Mouse (Mus musculus) thymus, postnatal 10 days (tissue): Measurements from ENCODE around the gene Rps6kb1.

Experiments used
- DNase-seq, 2 experiments: peaks; one replicate each; pipeline ENCODE4 v3.0.0; 2021; ENCODE audit warnings: low spot score in 2 of 2

Rps6kb1 gene

DNA sequence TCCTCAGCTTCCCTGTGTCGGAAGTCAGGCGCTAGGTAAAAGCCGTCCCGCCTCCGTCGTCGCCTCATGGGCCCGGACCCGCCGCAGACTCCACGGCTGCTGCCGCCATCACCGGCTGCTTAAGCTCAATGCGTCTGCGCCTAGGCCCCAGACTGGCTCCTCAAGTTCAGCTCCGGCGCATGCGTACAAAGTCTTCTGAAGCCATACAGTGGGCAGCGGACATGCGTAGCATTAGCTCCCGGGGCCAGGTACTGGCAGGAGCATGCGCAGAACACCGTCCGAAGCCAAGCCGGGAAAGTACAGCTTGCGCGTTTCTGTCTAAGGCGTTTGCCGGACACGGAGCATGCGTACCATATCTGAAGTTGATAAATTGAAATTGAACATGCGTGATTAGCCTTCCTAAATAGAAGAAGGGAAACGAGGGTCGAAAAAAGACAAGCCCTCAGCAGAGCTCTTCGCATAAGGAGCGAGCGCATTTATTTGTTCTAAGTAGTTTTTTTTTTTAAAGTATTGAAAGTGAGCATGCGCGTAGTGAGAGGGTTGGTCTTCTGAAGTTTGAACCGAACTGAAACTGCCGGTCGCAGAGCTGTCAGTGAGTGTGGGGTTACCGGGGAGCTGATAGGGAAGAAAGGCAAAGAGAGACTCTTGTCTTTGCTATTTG is at the start of gene Rps6kb1, which contains the start of gene Tubd1:
Gene Rps6kb1, minus strand, starts transcription at position 167 of the 661 bp plus-strand sequence.
Gene Tubd1, plus strand, starts transcription at position 353 of the 661 bp plus-strand sequence.
- DNase-seq: peak; percentile 99

DNA sequence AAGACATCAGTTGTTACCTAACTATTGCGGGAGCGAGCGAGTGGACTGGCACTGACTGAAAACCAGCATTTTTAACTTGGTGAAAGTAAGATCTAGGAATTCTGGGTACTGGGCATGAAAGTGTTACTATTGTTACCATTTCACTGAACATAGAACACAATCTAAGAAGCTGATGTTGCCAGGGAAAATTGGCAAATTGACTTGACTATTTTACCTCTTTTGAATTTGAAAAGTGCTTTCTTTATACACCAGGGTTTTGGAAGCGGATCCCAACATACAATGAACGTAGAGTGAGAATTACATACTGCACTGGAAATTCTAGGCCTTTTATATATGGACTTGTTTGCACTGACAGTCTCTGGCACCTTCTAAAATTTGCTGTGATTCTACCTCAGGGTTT is 48.8 kb upstream of the Rps6kb1 start:
- no peak for DNase-seq

DNA sequence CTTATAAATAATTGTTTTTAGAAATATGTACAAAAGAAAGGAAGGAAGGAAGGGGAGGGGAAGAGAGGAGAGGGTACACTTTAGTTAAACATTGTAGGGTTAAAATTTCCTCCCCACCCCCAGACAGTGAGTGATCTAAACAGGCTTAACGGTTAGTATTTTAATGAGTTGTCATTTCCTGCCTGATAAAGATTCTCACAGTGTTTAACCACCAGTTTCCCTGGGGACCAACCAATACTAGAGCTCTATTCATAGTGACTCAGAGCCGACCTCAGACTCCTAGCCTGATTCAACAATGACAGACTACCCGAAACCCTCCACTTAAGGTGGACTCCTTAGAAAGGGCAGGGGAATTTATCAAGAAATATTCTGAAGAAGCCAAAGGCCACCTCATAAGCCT is 48.4 kb upstream of the Rps6kb1 start:
- no peak for DNase-seq

DNA sequence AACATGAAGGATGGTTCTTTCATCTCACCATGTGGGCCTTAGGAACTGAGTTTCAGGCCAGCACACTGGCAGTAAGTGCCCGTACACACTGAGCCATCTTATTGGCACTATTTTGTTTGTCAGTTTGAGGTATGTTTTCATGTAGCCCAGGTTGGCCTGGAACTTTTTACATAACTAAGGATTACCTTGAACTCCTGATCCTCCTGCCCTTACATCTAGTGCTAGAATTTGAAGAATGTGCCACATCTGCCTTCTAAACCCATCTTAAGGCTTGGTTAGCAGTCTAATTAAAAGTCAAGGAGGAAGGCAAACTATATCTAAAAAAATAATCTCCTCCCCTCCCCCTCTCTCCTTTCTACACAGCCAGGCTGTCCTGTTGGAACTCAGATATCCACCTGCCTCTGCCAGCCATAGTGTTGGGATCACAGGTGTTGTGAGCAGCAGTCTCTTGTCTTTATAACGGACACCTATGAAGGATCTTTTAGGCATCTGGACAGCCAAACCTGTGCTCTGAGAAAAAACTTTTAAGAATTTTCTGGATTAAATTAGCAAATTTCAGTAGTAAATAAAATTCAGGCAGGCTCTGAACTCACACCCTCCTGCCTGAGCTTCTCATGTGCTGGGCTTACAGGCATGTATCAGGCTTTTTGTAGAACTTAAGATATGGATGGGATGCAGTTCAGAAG is 47.5 kb upstream of the Rps6kb1 start:
- no peak for DNase-seq

DNA sequence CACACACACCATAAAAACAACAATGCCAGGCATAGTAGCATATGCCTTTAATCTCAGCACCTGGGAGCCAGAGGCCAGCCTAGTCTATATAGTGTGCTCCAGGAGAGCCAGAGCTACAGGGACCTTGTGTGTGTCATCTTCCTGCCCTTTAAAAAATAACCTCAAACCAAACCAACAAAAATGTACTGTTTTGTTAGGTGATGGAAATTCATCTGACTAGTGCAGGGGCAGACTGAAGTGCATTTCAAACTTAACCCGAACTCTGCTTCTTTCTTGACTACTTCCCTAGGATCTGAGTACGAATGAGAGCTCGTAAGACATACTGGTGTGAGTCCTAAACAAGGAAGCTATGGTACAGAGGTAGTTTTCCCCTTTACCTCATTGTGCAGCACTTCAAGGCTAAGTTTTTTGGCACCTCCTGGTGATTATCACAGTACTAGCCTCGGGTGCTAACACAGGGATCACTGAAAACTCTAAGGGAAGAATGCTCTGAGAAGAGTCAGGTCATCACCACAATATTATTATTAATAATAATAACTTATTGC is 46.8 kb upstream of the Rps6kb1 start:
- no peak for DNase-seq

DNA sequence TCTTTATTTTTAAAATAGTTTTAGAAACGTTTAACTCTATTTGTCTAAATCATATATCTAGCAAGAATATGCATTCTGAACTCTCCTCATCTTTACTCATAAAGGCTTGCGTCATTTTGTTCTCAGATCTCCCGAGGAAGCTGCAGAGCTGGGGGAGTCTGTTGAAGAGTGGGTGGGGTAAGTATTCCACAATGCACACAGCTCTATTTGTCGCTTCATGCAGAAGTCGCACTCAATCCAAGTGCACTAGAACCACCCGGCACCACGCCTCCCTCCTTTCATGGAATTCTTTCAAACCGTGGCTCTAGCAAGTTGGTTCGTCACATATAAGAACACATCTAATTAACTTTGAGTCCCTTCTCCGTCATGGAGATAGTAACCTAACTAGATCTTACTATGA is 46.0 kb upstream of the Rps6kb1 start:
- DNase-seq: no peak

DNA sequence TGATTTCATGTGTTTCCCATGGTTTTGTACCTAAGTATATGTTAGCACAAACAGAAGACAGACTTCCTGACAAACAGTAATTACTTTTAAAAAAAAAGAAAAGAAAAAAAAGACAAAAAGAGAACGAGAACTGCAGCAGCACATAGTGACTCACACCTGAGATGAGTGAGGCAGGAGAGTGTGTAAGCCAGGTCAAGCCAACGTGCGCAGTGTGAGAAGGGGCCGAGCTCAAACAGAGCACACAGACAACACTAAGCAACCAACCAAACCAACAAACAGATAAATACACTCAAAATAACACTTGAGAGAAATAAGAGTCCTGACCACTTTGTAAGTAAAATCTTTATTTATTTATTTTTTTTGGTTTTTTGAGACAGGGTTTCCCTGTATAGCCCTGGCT is 45.5 kb upstream of the Rps6kb1 start:
- no peak for DNase-seq

DNA sequence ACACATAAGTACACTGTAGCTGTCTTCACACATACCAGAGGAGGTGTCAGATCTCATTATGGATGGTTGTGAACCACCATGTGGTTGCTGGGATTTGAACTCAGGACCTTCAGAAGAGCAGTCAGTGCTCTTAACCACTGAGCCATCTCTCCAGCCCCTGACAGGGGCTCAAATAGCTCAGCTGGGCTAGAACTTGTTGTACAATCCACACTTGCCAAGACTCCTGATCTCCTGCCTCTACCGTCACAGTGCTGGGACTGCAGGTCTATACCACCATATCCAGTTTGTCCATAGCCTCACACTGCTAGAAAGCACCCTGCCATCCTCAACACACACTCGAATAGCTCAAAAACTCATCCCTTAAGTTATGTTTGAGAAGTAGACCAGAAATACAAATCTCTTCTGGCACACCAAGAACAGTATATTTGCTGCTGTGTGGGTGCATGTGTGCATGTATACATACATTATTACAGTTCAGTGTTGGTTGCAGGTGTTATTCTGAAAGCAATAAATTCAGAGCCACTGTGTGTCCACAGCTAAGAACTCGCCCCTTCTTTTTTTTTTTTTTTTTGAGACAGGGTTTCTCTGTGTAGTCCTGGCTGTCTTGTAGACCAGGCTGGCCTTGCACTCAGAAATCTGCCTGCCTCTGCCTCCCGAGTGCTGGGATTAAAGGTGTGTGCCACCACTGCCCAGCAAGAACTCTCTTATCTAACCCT is 44.1 kb upstream of the Rps6kb1 start:
- DNase-seq: no peak

DNA sequence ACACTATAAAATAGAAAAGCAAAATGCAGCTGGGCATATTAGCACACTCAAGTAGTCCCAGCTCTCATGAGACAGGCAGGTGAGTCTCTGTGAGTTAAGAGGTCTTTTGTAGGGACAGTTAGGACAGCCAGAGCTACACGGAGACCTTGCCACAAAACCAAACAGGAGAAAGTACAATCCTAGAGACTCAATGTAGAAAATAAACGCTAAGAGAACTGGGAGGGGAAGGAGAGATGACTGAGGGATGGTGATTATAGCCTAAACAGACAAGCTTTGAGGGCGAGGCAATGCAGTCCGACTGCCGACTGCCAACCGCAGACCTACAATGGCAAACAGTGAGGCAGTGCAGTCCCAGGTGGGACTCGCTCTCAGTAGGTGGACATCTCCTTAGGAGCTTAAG is 43.2 kb upstream of the Rps6kb1 start:
- no peak for DNase-seq

DNA sequence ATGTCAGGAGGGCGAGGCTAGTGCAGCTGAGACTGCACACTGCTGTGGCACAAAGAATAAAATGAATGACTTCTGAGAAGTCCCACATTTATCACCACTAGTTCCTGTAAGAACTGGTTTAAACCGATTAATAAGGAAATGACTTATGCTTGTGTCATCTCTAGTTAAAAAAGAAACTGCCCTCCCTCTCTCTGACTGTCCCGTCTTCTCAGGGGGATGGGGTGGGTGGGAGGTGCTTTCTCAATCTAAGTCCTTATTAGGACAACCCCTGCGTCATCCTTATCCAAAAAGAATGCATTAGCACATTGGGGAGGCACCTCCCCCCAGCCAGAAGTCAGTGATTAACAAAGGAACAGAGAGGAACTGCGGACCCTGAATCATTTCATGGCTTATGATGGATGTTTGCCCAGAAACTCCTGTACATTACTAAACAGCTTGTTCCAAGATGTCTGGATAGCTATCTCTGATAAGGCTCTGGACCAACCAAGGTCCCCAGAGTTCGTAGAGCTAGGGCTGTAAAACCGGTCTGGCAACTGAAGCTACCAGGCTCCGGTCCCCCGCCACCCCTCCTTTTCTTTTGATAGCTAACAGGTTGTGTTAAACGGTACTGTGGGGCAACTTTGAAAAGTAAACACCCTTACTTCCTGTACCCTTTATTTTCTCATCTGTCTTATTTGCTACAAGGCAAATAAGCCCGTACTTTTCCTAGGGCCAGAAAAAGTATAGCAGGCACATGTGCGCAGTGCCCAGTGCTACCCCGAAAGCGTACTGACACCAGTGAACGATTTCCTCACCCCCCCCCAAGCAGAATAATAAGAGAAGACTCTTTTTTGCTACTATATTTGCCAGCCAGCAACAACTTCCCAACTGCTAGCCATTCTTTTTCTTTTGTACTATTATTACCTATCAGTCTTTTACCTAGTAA is 42.5 kb upstream of the Rps6kb1 start:
- peak in 1 of 2 experiments; percentile 47 for DNase-seq

DNA sequence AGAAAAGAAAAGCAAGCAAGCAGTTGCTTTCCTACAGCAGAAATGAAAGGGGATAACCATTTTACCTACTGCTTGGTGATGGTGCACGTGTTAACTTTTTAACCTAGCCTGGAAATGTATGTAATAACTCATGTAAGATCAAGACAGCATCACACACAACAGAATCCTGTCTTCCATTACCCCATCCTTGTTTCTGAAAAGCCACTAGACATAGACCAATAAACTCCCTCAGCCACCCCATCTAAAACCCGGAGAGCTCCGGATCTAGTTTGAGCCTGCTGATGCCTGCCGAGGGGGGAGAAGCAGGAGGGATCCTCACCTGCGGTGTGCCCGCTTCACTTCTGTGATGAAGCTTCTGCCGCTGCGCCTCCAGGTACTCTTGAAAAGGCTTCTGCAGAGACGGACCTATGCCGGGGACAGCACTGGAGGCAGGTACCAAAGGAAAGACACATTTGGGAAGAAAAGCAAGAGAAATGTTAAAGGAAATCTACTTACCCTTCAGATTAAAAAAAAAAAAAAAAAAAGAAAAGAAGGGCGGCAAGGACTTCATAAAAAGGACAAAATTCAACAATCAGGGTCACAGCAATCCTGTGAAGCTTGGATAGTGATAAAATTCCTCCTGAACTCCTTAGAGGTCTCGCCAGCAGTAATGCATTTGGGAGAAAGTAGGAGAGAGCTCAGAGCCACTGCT is 41.7 kb upstream of the Rps6kb1 start:
- peak; percentile 43 to 61 for DNase-seq

DNA sequence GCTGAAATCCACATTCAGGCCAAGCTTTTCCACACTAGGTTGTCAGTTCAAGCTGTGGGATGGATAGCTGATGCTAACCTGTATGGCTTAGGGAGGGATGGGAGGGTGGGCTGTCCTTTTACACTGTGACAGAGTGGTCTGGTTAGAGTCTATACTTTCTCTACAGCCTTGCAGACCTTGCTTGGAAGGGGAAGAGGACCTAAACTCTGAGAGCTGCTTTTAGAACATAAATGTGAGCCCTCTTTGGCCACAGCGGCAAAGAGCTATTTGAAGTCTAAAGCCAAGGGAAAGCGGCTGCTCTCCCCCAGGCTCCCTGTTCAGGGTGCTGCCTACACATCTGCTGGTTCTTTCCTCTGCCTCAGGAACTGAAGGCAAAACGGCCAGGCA is 41.0 kb upstream of the Rps6kb1 start:
- no peak for DNase-seq

DNA sequence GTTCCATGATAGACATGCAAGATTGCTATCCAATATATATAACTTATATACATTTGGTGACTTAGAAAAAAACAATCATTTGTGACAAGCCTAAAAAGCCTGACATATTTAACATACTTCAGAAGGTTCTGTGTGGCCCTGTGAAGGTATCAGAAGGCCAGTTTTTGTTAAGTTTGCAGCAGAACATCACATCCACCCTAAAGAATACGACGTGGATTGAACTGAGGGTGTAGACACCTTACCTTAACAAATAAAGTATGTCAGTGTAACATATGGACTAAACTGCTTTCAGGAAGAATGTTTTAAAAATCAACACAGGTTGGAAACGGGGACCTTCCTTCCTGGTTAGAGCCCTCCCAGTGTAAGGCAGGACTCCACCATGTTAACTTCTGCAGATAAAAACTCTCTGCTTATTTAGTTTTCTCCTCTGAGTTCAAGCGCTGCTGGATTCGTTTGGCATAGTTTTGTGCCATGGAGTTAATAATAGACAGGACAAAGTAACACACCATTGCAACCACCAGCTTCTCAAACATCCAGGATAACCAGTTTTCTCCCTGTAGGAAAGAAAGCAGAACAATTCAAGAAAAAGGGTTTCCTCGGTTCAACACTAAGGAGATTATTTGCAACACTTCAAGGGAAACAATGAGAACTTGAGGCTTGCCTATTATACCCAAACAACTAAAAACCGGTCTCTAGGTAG is 40.4 kb upstream of the Rps6kb1 start:
- DNase-seq: no peak

DNA sequence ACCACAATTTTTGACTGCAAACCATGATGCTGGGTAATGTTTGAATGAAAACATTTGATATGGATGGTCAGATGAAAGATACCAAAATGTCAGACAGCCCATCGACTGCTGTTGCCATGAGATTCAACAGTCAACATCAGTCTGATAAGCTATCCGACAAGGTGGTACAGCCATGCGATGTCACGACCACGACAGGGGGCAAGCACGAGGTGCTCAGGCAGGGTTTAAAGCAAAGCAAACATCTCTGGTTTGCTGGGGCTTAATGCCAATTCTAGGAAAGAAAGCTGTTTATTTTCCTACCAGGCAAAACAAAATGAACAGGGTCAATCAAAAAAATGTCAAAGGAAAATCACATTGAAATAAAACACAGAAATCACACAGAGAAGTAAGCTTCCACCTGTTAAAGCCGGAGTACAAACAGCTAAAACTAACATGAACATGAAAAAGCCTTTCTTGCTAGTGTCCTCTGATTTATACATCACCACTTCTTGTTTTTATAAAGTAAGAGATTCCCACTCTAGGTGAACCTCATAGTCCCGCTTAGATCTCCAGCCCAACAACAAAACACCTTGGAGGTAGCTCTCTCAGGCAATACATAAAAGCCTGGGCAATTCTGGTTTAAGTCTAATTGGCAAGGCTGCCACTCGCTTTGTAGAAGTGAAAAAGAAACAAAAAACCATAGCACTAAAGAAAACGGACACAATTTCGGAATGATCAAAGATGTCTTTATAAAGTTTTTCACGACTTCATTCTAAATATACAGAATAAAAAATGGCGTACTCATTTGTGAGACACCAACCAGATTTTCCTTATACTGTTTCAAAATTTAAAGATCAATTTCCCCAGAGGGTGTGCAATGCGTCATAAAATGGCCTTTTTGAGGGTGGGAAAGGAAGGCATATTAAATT is 39.6 kb upstream of the Rps6kb1 start:
- no peak for DNase-seq

DNA sequence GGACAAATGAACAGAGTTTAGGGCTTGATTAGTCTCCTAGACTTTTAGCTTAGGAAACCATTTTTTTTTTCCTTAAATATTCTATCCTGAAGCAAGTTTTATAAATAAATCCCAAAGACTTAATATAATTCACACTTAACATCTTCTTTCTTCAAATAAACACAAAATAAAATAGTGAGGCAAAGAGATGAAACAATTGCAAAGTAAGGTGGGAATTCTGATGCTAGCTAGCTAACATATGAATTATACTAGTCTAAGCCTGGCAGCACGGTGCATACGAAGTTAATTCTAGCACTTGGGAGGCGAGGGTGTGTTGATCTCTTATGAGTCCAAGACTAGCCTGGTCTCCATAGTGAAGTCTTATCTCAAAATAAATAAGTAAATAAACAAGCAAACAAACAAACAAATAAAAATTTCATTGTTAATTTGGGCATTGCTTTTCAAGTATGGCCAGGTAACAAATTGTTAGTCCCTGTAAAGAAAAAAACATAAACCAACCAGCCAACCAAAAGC is 38.8 kb upstream of the Rps6kb1 start:
- no peak for DNase-seq

DNA sequence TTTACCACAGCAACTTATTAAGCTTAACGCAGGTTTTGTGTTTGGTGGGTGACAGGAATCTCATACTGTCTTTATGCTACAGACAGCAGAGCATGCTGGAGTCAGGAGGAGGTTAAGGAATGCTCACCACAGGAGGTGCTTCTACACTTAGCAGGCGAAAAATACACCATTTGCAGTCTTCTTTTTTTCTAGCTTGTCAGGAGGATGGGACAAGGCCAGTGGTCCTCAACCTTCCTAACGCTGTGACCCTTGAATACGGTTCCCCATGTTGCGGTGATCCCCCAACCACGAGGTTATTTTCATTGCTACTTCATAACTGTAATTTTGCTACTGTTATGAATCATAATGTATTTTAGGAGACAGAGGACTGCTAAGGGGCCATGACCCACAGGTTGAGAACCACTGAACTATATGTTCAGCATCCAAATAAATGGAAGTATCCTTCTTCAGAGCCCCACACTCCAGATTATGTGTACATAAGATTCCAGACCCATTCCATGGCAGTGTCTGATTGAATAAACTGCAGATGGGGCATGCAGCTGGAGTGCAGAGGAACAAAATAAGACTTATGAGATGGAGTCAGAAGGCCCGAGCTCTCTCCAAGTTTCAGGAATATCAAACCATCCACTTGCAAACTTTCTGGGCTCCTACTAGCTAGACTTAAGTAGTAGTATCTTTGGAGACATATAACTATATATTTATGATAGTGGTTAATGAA is 38.1 kb upstream of the Rps6kb1 start:
- no peak for DNase-seq

DNA sequence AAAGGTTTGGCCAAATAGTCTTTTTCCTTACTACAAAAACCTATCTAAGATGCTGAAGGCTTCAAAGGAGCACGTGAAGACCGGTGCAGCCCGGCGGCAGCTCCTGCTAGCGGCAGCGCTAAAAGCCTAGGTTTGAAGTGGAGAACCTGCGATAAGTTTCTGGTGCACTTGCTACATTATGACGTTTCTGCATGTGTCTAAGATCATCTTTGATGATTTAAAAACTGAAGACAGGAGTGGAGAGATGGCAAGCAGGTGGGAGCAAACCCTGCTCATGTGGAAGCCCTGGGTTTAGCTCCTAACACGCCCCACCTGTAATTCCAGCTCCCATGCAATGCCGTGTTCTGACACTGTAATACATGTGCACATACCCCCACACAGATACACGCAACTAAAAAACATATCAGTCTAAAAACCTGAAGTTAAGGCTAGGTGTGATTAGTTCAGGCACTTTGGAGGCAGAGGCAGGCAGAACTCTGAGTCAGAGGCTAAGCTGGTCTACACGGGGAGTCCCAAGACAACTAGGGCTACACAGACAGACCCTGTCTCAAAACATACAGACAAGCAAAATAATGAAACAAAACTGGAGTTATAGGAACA is 37.4 kb upstream of the Rps6kb1 start:
- DNase-seq: no peak

DNA sequence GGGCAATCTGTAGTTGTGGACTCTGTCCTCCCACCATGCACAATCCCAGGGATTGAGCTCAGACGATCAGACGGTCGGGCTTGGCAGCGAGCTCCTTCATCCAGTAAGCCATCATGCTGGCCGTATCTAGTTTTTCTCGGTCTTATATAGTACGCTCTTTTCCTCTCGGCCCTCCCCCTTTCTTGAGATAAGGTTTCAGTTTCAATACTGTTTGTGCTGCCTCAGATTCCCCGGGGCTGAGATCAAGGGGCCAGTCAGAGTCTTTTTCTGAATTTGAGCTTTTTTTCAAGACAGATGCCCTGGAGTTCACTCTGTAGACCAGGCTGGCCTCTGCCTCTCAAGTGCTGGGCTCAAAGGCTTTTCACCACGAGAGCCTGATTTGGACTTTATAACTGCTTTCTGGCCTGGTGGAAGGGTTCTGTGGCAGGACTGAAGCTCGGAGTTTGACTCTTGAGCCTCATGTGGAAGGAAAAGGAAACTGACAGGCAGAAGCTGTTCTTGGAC is 36.7 kb upstream of the Rps6kb1 start:
- peak in 1 of 2 experiments; percentile 51 for DNase-seq
